Mouse (Mus musculus) brain, embryonic 14.5 days (tissue): Measurements from ENCODE around the gene Tnp2. TPM values are rescaled to one million over a fixed set of nuclear protein-coding genes. Genes with fewer than 3 reads are reported as not detected.
"Not testable (repeated sequence)": the region's sequence is repeated elsewhere in the genome, so short reads cannot be mapped to it uniquely, and the experiment has no call there.

ENCODE experiments used
- DNase-seq: peaks from one replicate; pipeline ENCODE4 v3.0.0-alpha.2; 2011; ENCODE audit warnings: low read depth
- CTCF ChIP-seq: fragments of 200-500 bp; IDR thresholded peaks from 2 replicates; pipeline ENCODE4 v1.5.1; 2012; ENCODE audit warnings: inconsistent platforms, mild to moderate bottlenecking, moderate library complexity, borderline replicate concordance; ENCODE audit not compliant: insufficient read depth, insufficient read length; ENCODE audit errors: extremely low read depth
- POLR2A ChIP-seq: fragments of 200-500 bp; IDR thresholded peaks from 2 replicates; pipeline ENCODE4 v1.6.1; 2012; ENCODE audit warnings: mild to moderate bottlenecking, inconsistent platforms, borderline replicate concordance; ENCODE audit not compliant: poor library complexity, insufficient read depth, insufficient read length, severe bottlenecking; ENCODE audit errors: extremely low read depth
- polyA plus RNA-seq: library from polyadenylated mRNA; depleted of rRNA; stranded (reverse); fragments of >200 nt; gene quantifications from 2 replicates; pipeline ENCODE4 v1.2.3, GENCODE M21; 2012

Gene Tnp2
- polyA plus RNA-seq, 1 experiment, result not detected

DNA sequence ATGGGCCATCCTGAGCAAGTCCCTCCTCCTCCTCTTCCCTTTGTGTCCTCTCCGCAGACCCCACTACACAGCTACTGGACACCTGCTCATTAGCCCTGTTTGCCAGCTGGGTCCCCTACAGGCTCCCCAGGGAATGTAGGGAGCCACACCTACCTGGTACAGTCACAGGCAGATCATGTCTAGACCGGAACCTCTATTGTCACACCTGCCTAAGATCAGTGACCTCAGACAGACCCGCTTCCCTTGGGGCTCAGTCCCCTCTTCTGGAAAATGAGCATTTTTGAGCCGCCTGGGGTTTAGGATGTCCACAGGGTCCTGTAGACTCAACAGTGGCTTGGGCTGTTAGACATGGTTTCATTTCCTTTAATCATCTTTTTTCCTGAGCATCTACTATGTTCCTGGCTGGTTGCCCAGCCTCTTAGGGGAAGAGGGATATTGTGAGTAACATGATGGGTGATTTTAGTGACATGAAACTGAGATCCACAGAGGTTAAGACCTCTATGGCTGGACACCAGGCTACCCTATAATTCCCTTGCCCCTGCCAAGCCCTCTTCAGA is 30.2 kb upstream of the Tnp2 start:
- no peak for DNase-seq
- no peak for TF ChIP-seq CTCF
- no peak for TF ChIP-seq POLR2A

DNA sequence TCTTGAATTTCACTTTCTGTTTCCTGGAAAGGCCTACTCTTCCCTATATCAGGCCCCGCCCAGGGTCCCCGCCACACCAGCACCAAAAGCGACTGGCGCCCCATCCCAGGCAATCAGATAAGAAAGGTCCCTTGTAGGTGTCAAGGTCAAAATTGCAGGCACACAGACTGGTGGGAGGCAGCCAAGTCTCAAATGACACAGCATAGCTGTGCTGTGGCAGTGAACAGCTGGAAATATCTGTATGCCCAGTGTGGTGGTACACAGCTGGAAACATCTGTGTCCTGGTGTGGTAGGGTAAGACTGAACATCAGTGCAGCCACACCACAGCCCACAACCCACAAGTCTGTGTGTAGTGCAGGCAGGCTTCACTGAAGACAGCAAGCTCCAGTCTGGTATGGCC is 26.4 kb upstream of the Tnp2 start:
- DNase-seq, result no peak
- no peak for TF ChIP-seq CTCF
- TF ChIP-seq POLR2A, result no peak

DNA sequence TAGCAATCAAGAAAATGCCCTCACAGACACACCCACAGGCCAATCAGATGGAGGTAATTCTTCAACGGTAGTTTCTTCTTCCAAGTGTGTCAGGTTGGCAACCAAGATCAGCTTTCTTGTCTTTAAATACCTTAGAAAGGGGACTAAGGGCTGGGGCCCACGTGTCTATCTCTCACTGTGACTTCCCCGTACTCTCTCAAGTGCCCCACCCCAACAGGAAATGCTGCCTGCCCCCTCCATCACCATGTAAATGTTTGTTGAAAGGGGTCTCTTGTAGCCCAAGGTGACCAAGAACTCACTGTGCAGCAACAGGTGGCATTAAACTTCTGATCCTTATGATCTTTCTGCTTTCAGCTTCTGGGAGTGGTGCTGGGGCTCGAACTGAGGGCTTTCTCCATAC is 25.3 kb upstream of the Tnp2 start:
- DNase-seq, result no peak

DNA sequence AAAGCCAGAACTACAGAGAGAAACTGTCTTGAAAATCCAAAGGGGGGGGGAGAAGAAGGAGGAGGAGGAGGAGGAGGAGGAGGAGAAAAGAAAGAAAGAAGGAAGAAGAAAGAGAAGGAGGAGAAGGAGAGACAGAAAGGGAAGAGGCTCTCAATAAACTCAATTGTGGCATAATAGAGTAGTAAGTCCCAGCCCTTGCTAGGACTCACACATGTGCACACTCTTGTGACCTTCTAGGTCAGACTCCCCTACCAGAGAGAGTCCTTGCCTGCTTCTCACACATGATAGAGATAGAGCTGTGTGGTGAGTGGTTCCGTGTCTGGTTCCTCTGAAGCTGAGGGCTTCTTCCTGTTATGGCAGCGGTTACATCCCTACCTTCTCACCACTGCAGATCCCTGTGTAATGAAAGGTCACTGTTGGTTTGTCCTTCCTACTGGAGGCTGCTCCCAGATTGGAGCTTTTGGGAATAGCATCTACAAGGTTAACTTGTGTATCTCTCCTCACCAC is 24.5 kb upstream of the Tnp2 start, which contains the start of gene Gm11172:
Gene Gm11172, plus strand, starts transcription at position 51 of the 507 bp plus-strand sequence.
- no peak for TF ChIP-seq POLR2A
- no peak for TF ChIP-seq CTCF
- DNase-seq, result no peak

More for the DNA sequence above, 25.3 kb upstream of the Tnp2 start:
- TF ChIP-seq CTCF, result no peak

DNA sequence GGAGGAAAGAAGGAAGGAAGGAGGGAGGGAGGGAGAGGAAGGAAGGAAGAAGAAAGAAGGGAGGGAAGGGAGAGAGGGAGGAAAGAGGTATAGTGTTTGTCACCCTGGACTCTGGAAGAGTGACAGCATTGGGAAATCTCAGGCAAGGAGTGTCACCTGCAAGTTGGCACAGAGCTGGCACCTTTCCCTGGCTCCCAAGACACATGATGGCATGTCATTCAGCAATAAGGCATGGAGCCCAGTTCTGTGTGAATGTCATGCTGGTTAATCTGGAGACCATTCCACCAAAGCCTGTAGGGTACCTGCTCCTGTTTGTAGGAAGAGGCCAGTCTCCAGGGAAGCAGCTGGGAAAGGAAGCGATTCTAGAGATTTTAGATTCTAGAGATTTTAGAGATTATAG is 21.9 kb upstream of the Tnp2 start:
- DNase-seq, result no peak
- TF ChIP-seq CTCF (no peak), POLR2A (no peak)

- no peak for DNase-seq
- TF ChIP-seq POLR2A (no peak), CTCF (no peak)
Observed at GRCm38 (mm10) chr16:10805789-10806527, 17.5 kb upstream of the Tnp2 start, which contains the start of gene Prm1. Gene Prm1 (minus strand): TSS chr16:10805839.

DNA sequence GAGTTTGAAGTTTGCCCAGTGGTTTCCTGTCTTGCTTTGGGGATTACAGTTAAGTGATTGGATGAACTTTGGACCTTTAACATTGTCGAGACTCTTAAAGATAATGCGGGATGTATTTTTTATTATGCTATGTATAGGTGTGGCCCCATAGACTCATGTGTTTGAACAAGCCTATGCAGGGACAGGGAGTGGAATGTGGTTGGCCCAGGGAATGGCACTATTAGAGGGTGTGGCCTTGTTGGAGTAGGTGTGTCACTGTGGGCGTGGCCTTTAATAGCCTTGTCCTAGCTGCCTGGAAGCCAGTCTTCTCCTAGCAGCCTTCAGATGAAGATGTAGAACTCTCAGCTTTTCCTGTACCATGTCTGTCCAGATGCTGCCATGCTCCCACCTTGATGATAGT is 14.0 kb upstream of the Tnp2 start:
- not testable (repeated sequence) for DNase-seq

DNA sequence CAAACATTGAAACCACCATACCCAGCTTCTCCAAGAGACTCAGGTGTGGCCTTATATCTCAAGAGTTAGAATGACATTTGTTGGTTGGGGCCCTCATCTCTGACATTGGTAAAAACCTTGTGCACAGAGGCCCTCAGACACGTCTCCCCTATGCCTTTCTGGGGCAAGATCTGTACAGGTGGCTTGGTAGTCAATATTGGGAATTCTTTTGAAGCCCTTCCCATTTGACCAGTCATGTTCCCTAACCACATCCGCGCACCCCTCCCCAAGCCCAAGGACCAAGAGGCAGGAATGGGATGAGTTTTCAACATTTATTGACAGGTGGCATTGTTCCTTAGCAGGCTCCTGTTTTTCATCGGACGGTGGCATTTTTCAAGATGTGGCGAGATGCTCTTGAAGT is 7.6 kb upstream of the Tnp2 start, which contains the start of gene Prm2:
Gene Prm2, minus strand, starts transcription at position 101 of the 400 bp plus-strand sequence.
- TF ChIP-seq POLR2A (no peak), CTCF (no peak)
- no peak for DNase-seq

- no peak for TF ChIP-seq CTCF
- no peak for TF ChIP-seq POLR2A
- DNase-seq, result no peak
Observed at GRCm38 (mm10) chr16:10790702-10791101, 2.2 kb upstream of the Tnp2 start, which contains the start of gene Prm3. Gene Prm3 (minus strand): TSS chr16:10790914.

DNA sequence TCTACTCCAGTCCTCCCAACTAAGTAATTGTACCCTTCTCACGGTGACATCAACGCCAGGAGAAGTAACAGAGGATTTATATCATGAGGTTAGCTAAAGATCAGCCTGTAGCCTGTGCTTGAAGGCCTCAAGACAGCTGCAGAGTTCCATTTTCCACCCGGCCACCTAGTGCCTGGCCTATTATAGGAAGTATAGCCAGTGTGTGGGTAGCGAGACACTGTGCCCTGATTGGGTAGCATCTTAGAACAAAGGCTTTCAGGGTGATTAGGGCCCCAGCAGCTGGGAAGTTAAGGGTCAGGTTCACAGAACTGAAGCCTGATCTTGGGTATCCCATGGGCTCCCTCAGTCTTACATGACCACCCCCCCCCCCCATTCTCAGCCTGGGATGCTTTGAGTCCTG is 406 bp upstream of the Tnp2 start:
- no peak for TF ChIP-seq CTCF
- TF ChIP-seq POLR2A, result no peak
- no peak for DNase-seq

- no peak for DNase-seq
- TF ChIP-seq CTCF, result no peak
- no peak for TF ChIP-seq POLR2A
Observed at GRCm38 (mm10) chr16:10787548-10788058, 857 bp downstream of the Tnp2 start.
